Mouse (Mus musculus) hindbrain, embryonic 11.5 days (tissue): ENCODE results near the gene Bbs9. TPM values are rescaled to one million over a fixed set of nuclear protein-coding genes. Genes with fewer than 3 reads are reported as not detected.

Experiments
- ATAC-seq: fragments of 200-750 bp; cut with Nextera tagmentation; 2 replicates; pipeline ENCODE4 v1.8.0; 2017; ENCODE audit warnings: mild to moderate bottlenecking, moderate TSS enrichment, moderate library complexity; ENCODE audit not compliant: low FRiP score
- DNase-seq: peaks from one replicate; pipeline ENCODE4 v3.0.0-alpha.2; 2015; ENCODE audit warnings: low spot score
- H3K27ac ChIP-seq: fragments of 300-500 bp; sonication (generic); 2 replicates; pipeline ENCODE4 v1.5.1; 2014; ENCODE audit warnings: mild to moderate bottlenecking, low read depth, low read length
- H3K27me3 ChIP-seq: fragments of 300-500 bp; sonication (generic); 2 replicates; pipeline ENCODE4 v1.6.1; 2014; ENCODE audit warnings: mild to moderate bottlenecking, low read length, moderate library complexity, mixed read lengths; ENCODE audit not compliant: control insufficient read depth, insufficient read depth
- H3K36me3 ChIP-seq: fragments of 300-500 bp; sonication (generic); 2 replicates; pipeline ENCODE4 v1.6.1; 2014; ENCODE audit warnings: mild to moderate bottlenecking, low read length, moderate library complexity, mixed read lengths; ENCODE audit not compliant: control insufficient read depth, insufficient read depth
- H3K4me1 ChIP-seq: fragments of 300-500 bp; sonication (generic); replicated peaks from 2 replicates; pipeline ENCODE4 v1.6.1; 2014; ENCODE audit warnings: low read length, mixed read lengths; ENCODE audit not compliant: control insufficient read depth, insufficient read depth
- H3K4me2 ChIP-seq: fragments of 300-500 bp; sonication (generic); replicated peaks from 2 replicates; pipeline ENCODE4 v1.6.1; 2014; ENCODE audit warnings: mild to moderate bottlenecking, low read depth, low read length
- H3K4me3 ChIP-seq: fragments of 300-500 bp; sonication (generic); 2 replicates; pipeline ENCODE4 v1.5.1; 2014; ENCODE audit warnings: low read depth, low read length
- H3K9ac ChIP-seq: fragments of 300-500 bp; sonication (generic); 2 replicates; pipeline ENCODE4 v1.6.1; 2014; ENCODE audit warnings: low read depth, low read length
- H3K9me3 ChIP-seq: fragments of 300-500 bp; sonication (generic); 2 replicates; pipeline ENCODE4 v1.6.1; 2016; ENCODE audit warnings: low read length; ENCODE audit not compliant: control insufficient read depth
- WGBS: fragments of 180-500 bp; shearing (Covaris S2); extraction: QIAGEN DNeasy Blood & Tissue Kit; methylation state at CpG from one replicate; pipeline ENCODE4 v1.1.7; 2014; 5-methylcytosine and 5-hydroxymethylcytosine counted together
- polyA plus RNA-seq: library from polyadenylated mRNA; unstranded; fragments of >200 nt; fragmentation: Nextera tagmentation; extraction: Ambion mirVana; gene quantifications from 2 replicates; pipeline ENCODE4 v1.2.1, GENCODE M21; 2014

Gene Bbs9
- polyA plus RNA-seq, 1 experiment from 2014 or later, result 16.9 TPM

DNA sequence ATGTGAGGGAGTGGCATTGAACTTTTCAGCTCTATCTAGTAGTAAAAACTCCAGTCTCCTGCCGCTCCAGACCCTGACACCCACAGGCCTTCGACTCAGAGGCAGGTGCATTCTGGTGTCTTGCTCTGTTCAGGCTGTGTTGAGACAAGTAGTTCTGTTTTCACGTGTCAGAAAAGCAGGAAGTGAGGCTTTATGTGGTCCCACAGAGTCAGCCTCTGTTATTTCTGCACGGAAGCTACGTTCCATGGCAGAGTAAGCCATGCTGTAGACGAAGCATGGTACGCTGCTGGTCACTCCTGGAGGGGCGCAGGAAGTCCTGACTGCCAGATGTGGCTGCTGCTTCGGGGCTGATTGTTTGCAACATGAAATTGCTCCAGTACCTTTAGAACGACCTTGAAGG, 174.1 kb downstream of the Bbs9 start:
- Histone ChIP-seq H3K9ac (no peak overlapping the region), H3K4me3 (no peak overlapping the region), H3K4me2 (no peak overlapping the region), H3K4me1 (no peaks in the 10 kb centered on the region), H3K36me3 (no peaks in the 10 kb centered on the region), H3K27me3 (no peaks in the 10 kb centered on the region), H3K9me3 (no peaks in the 10 kb centered on the region), H3K27ac (no peak overlapping the region)
- ATAC-seq, result no peak
- no peak for DNase-seq
- WGBS, result 85% methylated on average over 10 of the region's 10 CpGs

- ATAC-seq (no peak), DNase-seq (no peak)
- Histone ChIP-seq H3K27me3 (no peaks in the 10 kb centered on the region), H3K36me3 (no peaks in the 10 kb centered on the region), H3K27ac (no peak overlapping the region), H3K4me2 (no peak overlapping the region), H3K4me3 (no peak overlapping the region), H3K9ac (no peak overlapping the region), H3K4me1 (no peaks in the 10 kb centered on the region), H3K9me3 (no peaks in the 10 kb centered on the region)
- 100% methylated on average over 1 of the region's 1 CpGs for WGBS
Measured at GRCm38 (mm10) chr9:22650781-22651180, 175.3 kb downstream of the Bbs9 start.

GRCm38 (mm10) chr9:22651619-22652018, 176.1 kb downstream of the Bbs9 start:
- Histone ChIP-seq H3K9me3 (no peaks in the 10 kb centered on the region), H3K4me3 (no peak overlapping the region), H3K9ac (no peak overlapping the region), H3K27ac (no peak overlapping the region), H3K36me3 (no peaks in the 10 kb centered on the region), H3K27me3 (no peaks in the 10 kb centered on the region), H3K4me2 (no peak overlapping the region), H3K4me1 (no peaks in the 10 kb centered on the region)
- ATAC-seq (no peak), DNase-seq (no peak)
- WGBS, result 94% methylated on average over 3 of the region's 3 CpGs

DNA sequence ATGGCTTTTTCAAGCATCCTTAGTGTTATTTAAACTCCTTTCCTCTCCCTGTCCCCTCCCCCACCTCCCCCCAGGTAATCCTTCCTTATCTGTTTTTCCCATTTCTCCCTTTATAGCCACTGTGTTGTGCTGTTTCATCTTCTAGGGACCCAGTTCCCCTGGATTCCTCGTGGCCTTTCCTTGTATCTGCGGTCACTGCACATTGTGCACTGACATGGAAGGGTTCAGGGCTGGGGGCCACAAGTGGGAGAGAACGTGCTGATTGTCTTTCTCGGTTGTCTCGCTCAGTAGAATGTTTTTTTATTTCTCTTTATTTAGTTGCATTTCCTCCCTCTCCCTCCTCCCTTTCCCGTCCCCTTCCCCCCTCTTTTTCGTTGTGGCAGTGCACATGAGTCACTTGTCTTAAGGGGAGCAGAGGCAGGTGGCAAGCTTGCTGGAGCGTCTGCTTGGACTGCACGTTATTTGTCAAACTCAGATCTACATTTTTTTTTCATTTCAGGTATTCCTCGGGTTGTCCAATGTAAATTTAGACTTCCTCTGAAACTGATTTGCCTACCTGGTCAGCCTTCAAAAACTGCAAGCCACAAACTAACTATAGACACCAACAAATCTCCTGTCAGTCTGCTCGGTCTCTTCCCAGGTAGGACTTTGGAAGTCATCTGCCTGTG, 179.3 kb downstream of the Bbs9 start:
- Histone ChIP-seq H3K27ac (no peak overlapping the region), H3K4me1 (no peaks in the 10 kb centered on the region), H3K4me2 (no peak overlapping the region), H3K36me3 (no peaks in the 10 kb centered on the region), H3K27me3 (no peaks in the 10 kb centered on the region), H3K9me3 (no peaks in the 10 kb centered on the region), H3K9ac (no peak overlapping the region), H3K4me3 (no peak overlapping the region)
- WGBS, result 66% methylated on average over 11 of the region's 11 CpGs
- ATAC-seq (no peak), DNase-seq (no peak)

GRCm38 (mm10) chr9:22657216-22657615, 181.7 kb downstream of the Bbs9 start:
- Histone ChIP-seq H3K36me3 (no peaks in the 10 kb centered on the region), H3K4me1 (no peaks in the 10 kb centered on the region), H3K27me3 (no peaks in the 10 kb centered on the region), H3K9me3 (no peaks in the 10 kb centered on the region), H3K27ac (no peak overlapping the region), H3K9ac (no peak overlapping the region), H3K4me3 (no peak overlapping the region), H3K4me2 (no peak overlapping the region)
- WGBS, result 85% methylated on average over 5 of the region's 5 CpGs
- ATAC-seq (no peak), DNase-seq (no peak)

GRCm38 (mm10) chr9:22665155-22665554, 189.6 kb downstream of the Bbs9 start:
- Histone ChIP-seq H3K27ac (no peak overlapping the region), H3K9me3 (no peaks in the 10 kb centered on the region), H3K4me3 (no peak overlapping the region), H3K36me3 (no peaks in the 10 kb centered on the region), H3K4me1 (no peaks in the 10 kb centered on the region), H3K27me3 (no peaks in the 10 kb centered on the region), H3K4me2 (no peak overlapping the region), H3K9ac (no peak overlapping the region)
- DNase-seq (no peak), ATAC-seq (no peak)
- WGBS, result 92% methylated on average over 8 of the region's 8 CpGs

GRCm38 (mm10) chr9:22672937-22673336, 197.4 kb downstream of the Bbs9 start:
- H3K36me3 ChIP-seq, result no peaks in the 10 kb centered on the region
- no peak overlapping the region for H3K4me2 ChIP-seq
- H3K9me3 ChIP-seq, result no peaks in the 10 kb centered on the region
- H3K4me1 ChIP-seq, result no peaks in the 10 kb centered on the region
- no peaks in the 10 kb centered on the region for H3K27me3 ChIP-seq
- WGBS, result 87% methylated on average over 2 of the region's 2 CpGs
- DNase-seq, result no peak
- H3K4me3 ChIP-seq, result no peak overlapping the region
- H3K27ac ChIP-seq, result no peak overlapping the region
- H3K9ac ChIP-seq, result no peak overlapping the region
- no peak for ATAC-seq

GRCm38 (mm10) chr9:22677132-22677829, 201.8 kb downstream of the Bbs9 start:
- no peak for DNase-seq
- H3K27ac ChIP-seq, result no peak overlapping the region
- H3K4me1 ChIP-seq, result no peaks in the 10 kb centered on the region
- H3K9ac ChIP-seq, result no peak overlapping the region
- H3K27me3 ChIP-seq, result no peaks in the 10 kb centered on the region
- H3K4me2 ChIP-seq, result no peak overlapping the region
- H3K4me3 ChIP-seq, result no peak overlapping the region
- H3K36me3 ChIP-seq, result no peaks in the 10 kb centered on the region
- WGBS, result 92% methylated on average over 7 of the region's 7 CpGs
- H3K9me3 ChIP-seq, result no peaks in the 10 kb centered on the region
- no peak for ATAC-seq

- Histone ChIP-seq H3K9ac (no peak overlapping the region), H3K4me3 (no peak overlapping the region), H3K27me3 (no peaks in the 10 kb centered on the region), H3K4me1 (no peaks in the 10 kb centered on the region), H3K27ac (no peak overlapping the region), H3K36me3 (no peaks in the 10 kb centered on the region), H3K4me2 (no peak overlapping the region), H3K9me3 (no peaks in the 10 kb centered on the region)
- WGBS, result 90% methylated on average over 4 of the region's 4 CpGs
- no peak for DNase-seq
- ATAC-seq, result peak; percentile 42; the same call in 1 of the 2 replicates
Measured at GRCm38 (mm10) chr9:22677997-22678396, 202.5 kb downstream of the Bbs9 start.
